Mouse (Mus musculus) heart, postnatal 0 days (tissue): ENCODE results near the gene Otof. TPM values are rescaled to one million over a fixed set of nuclear protein-coding genes. Genes with fewer than 3 reads are reported as not detected.
A peak's percentile ranks its signal among the peaks of the same experiment; 100 is the strongest.

ENCODE experiments used
- ATAC-seq: fragments of 200-750 bp; cut with Nextera tagmentation; 2 replicates; pipeline ENCODE4 v1.8.0; 2017; ENCODE audit warnings: low read depth, moderate number of reproducible peaks, moderate library complexity; ENCODE audit not compliant: insufficient read depth
- DNase-seq: peaks from one replicate; pipeline ENCODE4 v3.0.0-alpha.2; 2016; ENCODE audit warnings: low spot score
- H3K27ac ChIP-seq: fragments of 300-500 bp; sonication (generic); 2 replicates; pipeline ENCODE4 v1.5.1; 2014; ENCODE audit warnings: low read depth, mild to moderate bottlenecking
- H3K27me3 ChIP-seq: fragments of 300-500 bp; sonication (generic); 2 replicates; pipeline ENCODE4 v1.6.1; 2014; ENCODE audit warnings: low read length, mixed read lengths; ENCODE audit not compliant: control insufficient read depth, insufficient read depth
- H3K36me3 ChIP-seq: fragments of 300-500 bp; sonication (generic); replicated peaks from 2 replicates; pipeline ENCODE4 v1.6.1; 2014; ENCODE audit warnings: low read length, mixed read lengths; ENCODE audit not compliant: control insufficient read depth, insufficient read depth
- H3K4me1 ChIP-seq: fragments of 300-500 bp; sonication (generic); 2 replicates; pipeline ENCODE4 v1.6.1; 2014; ENCODE audit warnings: antibody characterized with exemption; ENCODE audit not compliant: control insufficient read depth, insufficient read depth
- H3K4me2 ChIP-seq: fragments of 300-500 bp; sonication (generic); 2 replicates; pipeline ENCODE4 v1.6.1; 2014; ENCODE audit warnings: low read depth, mild to moderate bottlenecking, low read length, moderate library complexity
- H3K4me3 ChIP-seq: fragments of 300-500 bp; sonication (generic); 2 replicates; pipeline ENCODE4 v1.5.1; 2014; ENCODE audit warnings: low read depth, low read length
- H3K9ac ChIP-seq: fragments of 300-500 bp; sonication (generic); replicated peaks from 2 replicates; pipeline ENCODE4 v1.6.1; 2014; ENCODE audit warnings: low read depth, low read length, mixed read lengths
- H3K9me3 ChIP-seq: fragments of 300-500 bp; sonication (generic); replicated peaks from 2 replicates; pipeline ENCODE4 v1.6.1; 2016; ENCODE audit warnings: low read length; ENCODE audit not compliant: control insufficient read depth
- CTCF ChIP-seq: IDR thresholded peaks from 2 replicates; pipeline ENCODE4 v1.5.1; 2016; ENCODE audit warnings: antibody characterized with exemption, control low read depth, low read depth
- EP300 ChIP-seq: IDR thresholded peaks from 2 replicates; pipeline ENCODE4 v1.6.1; 2016; ENCODE audit warnings: antibody characterized with exemption, low read depth
- WGBS: fragments of 180-500 bp; shearing (Covaris S2); extraction: QIAGEN DNeasy Blood & Tissue Kit; methylation state at CpG from one replicate; pipeline ENCODE4 v1.1.7; 2014; 5-methylcytosine and 5-hydroxymethylcytosine counted together
- polyA plus RNA-seq: library from polyadenylated mRNA; unstranded; fragments of >200 nt; fragmentation: Nextera tagmentation; extraction: Ambion mirVana; gene quantifications from 2 replicates; pipeline ENCODE4 v1.2.1, GENCODE M21; 2015
- total RNA-seq: library from RNA; depleted of rRNA; stranded (reverse); fragments of >200 nt; gene quantifications from 2 replicates; pipeline ENCODE4 v1.2.3, GENCODE M21; 2014; ENCODE audit warnings: low replicate concordance

Gene Otof
- total and polyA plus RNA-seq, 2 experiments from 2014 or later, result 0.03 to 0.04 TPM

GRCm38 (mm10) chr5:30382876-30383275 lies 78.9 kb downstream of the Otof start:
- 70% methylated on average over 7 of the region's 7 CpGs for WGBS
- H3K27ac ChIP-seq, result no peak overlapping the region
- H3K27me3 ChIP-seq, result no peaks in the 10 kb centered on the region
- ATAC-seq, result no peak
- no peak for DNase-seq
- no peaks in the 10 kb centered on the region for H3K9me3 ChIP-seq
- no peak overlapping the region for H3K4me3 ChIP-seq
- H3K9ac ChIP-seq, result no peak overlapping the region
- H3K36me3 ChIP-seq, result no peaks in the 10 kb centered on the region
- H3K4me1 ChIP-seq, result no peaks in the 10 kb centered on the region
- H3K4me2 ChIP-seq, result no peak overlapping the region
- TF ChIP-seq CTCF, result no peak

DNA sequence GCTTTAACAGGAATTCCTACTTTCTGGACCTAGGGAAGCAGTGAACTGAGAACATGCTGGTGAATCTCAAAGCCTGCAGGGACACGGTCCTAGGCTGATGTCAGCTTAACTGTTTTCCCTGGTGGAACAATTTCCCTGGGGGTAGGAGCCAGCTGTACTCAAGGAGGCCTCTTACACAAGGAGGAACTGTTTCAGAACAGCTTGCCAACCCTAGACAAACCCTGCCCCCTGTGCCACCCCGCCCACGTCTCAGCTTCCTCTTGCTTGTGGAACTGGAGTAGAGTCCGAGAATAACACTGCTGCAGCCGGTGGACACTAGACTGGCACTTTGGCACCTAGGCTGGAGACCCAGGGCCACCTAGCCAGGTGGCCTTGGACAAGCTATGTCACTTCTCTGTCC lies 92.3 kb downstream of the Otof start:
- TF ChIP-seq EP300 (no peak), CTCF (no peak)
- DNase-seq (no peak), ATAC-seq (no peak)
- no peaks in the 10 kb centered on the region for H3K36me3 ChIP-seq
- H3K9me3 ChIP-seq, result no peaks in the 10 kb centered on the region
- 61% methylated on average over 5 of the region's 5 CpGs for WGBS
- no peak overlapping the region for H3K9ac ChIP-seq
- no peak overlapping the region for H3K4me2 ChIP-seq
- no peaks in the 10 kb centered on the region for H3K4me1 ChIP-seq
- H3K27me3 ChIP-seq, result no peaks in the 10 kb centered on the region
- no peak overlapping the region for H3K27ac ChIP-seq
- H3K4me3 ChIP-seq, result no peak overlapping the region

DNA sequence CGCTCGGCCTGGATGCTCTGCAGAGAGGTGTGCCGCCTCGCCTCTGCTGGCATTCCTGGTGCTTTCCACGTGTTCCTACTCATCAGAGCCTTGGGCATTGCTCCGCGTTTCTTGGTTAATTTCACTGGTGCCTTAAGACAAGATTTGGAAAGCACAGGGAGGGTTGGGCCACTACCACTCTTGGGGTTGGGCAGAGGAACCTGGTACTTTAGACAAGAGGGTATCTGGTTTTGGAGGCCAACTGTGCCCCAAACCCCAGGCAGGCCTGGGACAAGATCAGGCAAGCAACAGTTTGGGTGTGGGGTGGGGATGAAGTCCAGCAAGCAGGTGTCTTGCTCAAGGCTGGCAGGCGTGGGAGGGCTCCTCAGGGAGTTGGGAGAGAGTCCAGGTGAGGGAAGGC lies 94.3 kb downstream of the Otof start:
- Histone ChIP-seq H3K27me3 (no peaks in the 10 kb centered on the region), H3K4me1 (no peaks in the 10 kb centered on the region), H3K4me2 (no peak overlapping the region), H3K9me3 (no peaks in the 10 kb centered on the region), H3K9ac (no peak overlapping the region), H3K4me3 (no peak overlapping the region), H3K36me3 (no peaks in the 10 kb centered on the region), H3K27ac (no peak overlapping the region)
- TF ChIP-seq CTCF (no peak), EP300 (no peak)
- 71% methylated on average over 8 of the region's 8 CpGs for WGBS
- ATAC-seq (no peak), DNase-seq (no peak)

DNA sequence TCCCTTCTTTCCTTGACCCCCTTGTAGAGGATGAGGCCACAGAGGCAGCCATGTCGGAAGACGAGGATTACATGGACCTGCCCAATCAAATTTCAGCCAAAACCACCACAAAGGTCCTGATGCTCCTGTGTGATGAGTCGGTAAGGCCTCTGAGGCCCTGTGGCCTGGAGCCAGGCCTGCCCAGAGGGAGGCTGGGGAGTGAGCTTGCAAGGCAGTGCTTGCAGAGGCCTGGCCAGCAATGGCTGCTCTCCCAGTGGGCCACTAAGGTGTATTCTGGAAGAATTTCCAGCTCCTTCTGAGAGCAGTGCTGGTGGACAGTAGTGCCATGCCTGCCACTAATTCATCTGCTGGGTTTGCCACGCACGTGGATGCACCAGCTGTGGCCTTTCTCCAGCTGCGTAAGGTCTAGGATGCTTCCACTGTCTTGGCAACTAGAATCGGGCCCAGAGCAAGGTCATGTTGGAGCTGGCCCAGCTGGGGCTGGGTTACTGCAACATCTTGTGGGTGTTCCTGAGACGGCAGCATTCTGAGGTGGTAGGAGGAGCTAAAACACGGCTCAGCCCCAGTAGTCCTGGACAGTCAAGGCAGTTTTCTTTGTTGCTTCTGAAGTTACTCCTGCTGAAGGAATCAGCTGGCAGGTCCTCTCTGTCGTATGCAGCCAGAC lies 103.2 kb downstream of the Otof start:
- DNase-seq (no peak), ATAC-seq (no peak)
- H3K9ac ChIP-seq, result no peak overlapping the region
- TF ChIP-seq CTCF (no peak), EP300 (no peak)
- WGBS, result 76% methylated on average over 10 of the region's 10 CpGs
- H3K4me2 ChIP-seq, result no peak overlapping the region
- no peaks in the 10 kb centered on the region for H3K27me3 ChIP-seq
- no peak overlapping the region for H3K4me3 ChIP-seq
- H3K36me3 ChIP-seq, result no peaks in the 10 kb centered on the region
- H3K27ac ChIP-seq, result no peak overlapping the region
- H3K4me1 ChIP-seq, result no peaks in the 10 kb centered on the region
- no peaks in the 10 kb centered on the region for H3K9me3 ChIP-seq

- ATAC-seq (no peak), DNase-seq (no peak)
- WGBS, result 86% methylated on average over 7 of the region's 7 CpGs
- no peaks in the 10 kb centered on the region for H3K4me1 ChIP-seq
- no peaks in the 10 kb centered on the region for H3K36me3 ChIP-seq
- H3K9me3 ChIP-seq, result no peaks in the 10 kb centered on the region
- H3K9ac ChIP-seq, result no peak overlapping the region
- no peak overlapping the region for H3K4me2 ChIP-seq
- TF ChIP-seq EP300 (no peak), CTCF (no peak)
- H3K27me3 ChIP-seq, result no peaks in the 10 kb centered on the region
- no peak overlapping the region for H3K4me3 ChIP-seq
- no peak overlapping the region for H3K27ac ChIP-seq
Observed at GRCm38 (mm10) chr5:30356647-30357046, 105.1 kb downstream of the Otof start.

GRCm38 (mm10) chr5:30355559-30356159 lies 106.1 kb downstream of the Otof start:
- 50% methylated on average over 14 of the region's 14 CpGs for WGBS
- H3K4me3 ChIP-seq, result no peak overlapping the region

More at GRCm38 (mm10) chr5:30355559-30356159, 106.1 kb downstream of the Otof start:
- H3K4me2 ChIP-seq, result no peak overlapping the region
- H3K27ac ChIP-seq, result no peak overlapping the region
- DNase-seq (peak; percentile 19), ATAC-seq (peak; percentile 66; the same call in 1 of the 2 replicates)
- H3K4me1 ChIP-seq, result no peaks in the 10 kb centered on the region
- H3K9ac ChIP-seq, result no peak overlapping the region
- H3K27me3 ChIP-seq, result no peaks in the 10 kb centered on the region
- H3K9me3 ChIP-seq, result no peaks in the 10 kb centered on the region
- no peaks in the 10 kb centered on the region for H3K36me3 ChIP-seq
- TF ChIP-seq EP300, result no peak
- no peak for TF ChIP-seq CTCF
